In genomic region chr8:126656554-126657260, GRCm38 (mm10) we compare ENCODE assay signal across 17 mouse cellular contexts.
DNase-seq lines count a peak whose midpoint lies in the region; ATAC-seq and TF ChIP-seq lines count a peak whose summit lies in the region.
"Had no signal": no experiment of that assay in that cellular context is flagged by ENCODE, and none has a peak within 500 bp of the region (broad histone marks: within the 10 kb centered on the region; RNA-seq: fewer than 3 reads in every experiment).

No protein-coding gene starts in this region.

- H3K27me3 ChIP-seq in kidney, embryonic 16.5 days (ENCODE audit: insufficient read depth, low read length), result no peaks in the 10 kb centered on the region
- no peaks in the 10 kb centered on the region for H3K27me3 ChIP-seq in liver, adult 2 months (ENCODE audit: control insufficient read depth, insufficient read depth, low read length)
- H3K27me3 ChIP-seq in liver, embryonic 12.5 days (replicated peaks), result no peaks in the 10 kb centered on the region
- no peaks in the 10 kb centered on the region for H3K27me3 ChIP-seq in kidney, embryonic 15.5 days
- H3K27me3 ChIP-seq: embryonic facial prominence, embryonic 12.5 days; forebrain, embryonic 12.5 days; heart, embryonic 13.5 days had no signal

- H3K27ac ChIP-seq in kidney, embryonic 16.5 days (ENCODE audit: low read length), result no peak overlapping the region
- H3K27ac ChIP-seq in liver, adult 2 months (replicated peaks; ENCODE audit: insufficient read depth, low read depth, low read length), result peak overlapping the region; percentile 98
- H3K27ac ChIP-seq in liver, embryonic 12.5 days, result no peak overlapping the region
- peak overlapping the region; percentile 20; the same call in 1 of the 2 replicates for H3K27ac ChIP-seq in kidney, embryonic 15.5 days
- H3K27ac ChIP-seq: embryonic facial prominence, embryonic 12.5 days; heart, embryonic 13.5 days had no signal

- WGBS in kidney, embryonic 16.5 days, result 72% methylated on average over 10 of the region's 10 CpGs
- 22% methylated on average over 10 of the region's 10 CpGs for WGBS in liver, adult 2 months
- WGBS in liver, embryonic 12.5 days (ENCODE audit: insufficient replicate concordance), result 61% methylated on average over 10 of the region's 10 CpGs
- 68% methylated on average over 10 of the region's 10 CpGs for WGBS in kidney, embryonic 15.5 days

- H3K9me3 ChIP-seq in kidney, embryonic 16.5 days (ENCODE audit: low read length), result no peaks in the 10 kb centered on the region
- H3K9me3 ChIP-seq in liver, embryonic 12.5 days (replicated peaks), result no peaks in the 10 kb centered on the region
- H3K9me3 ChIP-seq in kidney, embryonic 15.5 days (replicated peaks), result no peaks in the 10 kb centered on the region
- H3K9me3 ChIP-seq: embryonic facial prominence, embryonic 12.5 days; forebrain, embryonic 12.5 days; heart, embryonic 13.5 days had no signal

- no peak overlapping the region for H3K4me3 ChIP-seq in kidney, embryonic 16.5 days (ENCODE audit: low read length)
- 0 out of 2 replicates have a peak overlapping the region, but pooled peaks have one; percentile 6 for H3K4me3 ChIP-seq in liver, adult 2 months (ENCODE audit: insufficient read depth, low read depth, low read length)
- H3K4me3 ChIP-seq in liver, embryonic 12.5 days, result no peak overlapping the region
- no peak overlapping the region for H3K4me3 ChIP-seq in kidney, embryonic 15.5 days (replicated peaks)
- H3K4me3 ChIP-seq: embryonic facial prominence, embryonic 12.5 days; forebrain, embryonic 12.5 days; heart, embryonic 13.5 days had no signal

- no peak overlapping the region for H3K4me2 ChIP-seq in kidney, embryonic 16.5 days (replicated peaks; ENCODE audit: low read depth, low read length)
- H3K4me2 ChIP-seq in liver, embryonic 12.5 days, result no peak overlapping the region
- H3K4me2 ChIP-seq in kidney, embryonic 15.5 days, result no peak overlapping the region
- H3K4me2 ChIP-seq: embryonic facial prominence, embryonic 12.5 days; forebrain, embryonic 12.5 days; heart, embryonic 13.5 days had no signal

- TF ChIP-seq CTCF in liver, adult 2 months (IDR thresholded peaks at IDR 0.05; ENCODE audit: low read depth, low read length), result no peak

- H3K79me2 ChIP-seq in liver, adult 2 months (ENCODE audit: control insufficient read depth, insufficient read depth, low read length), result no peaks in the 10 kb centered on the region

- DNase-seq in kidney, adult 11 months, result peak; percentile 69
- peak; percentile 99 for DNase-seq in liver, adult 2 months (ENCODE audit: extremely low read depth, low read depth, low spot score)
- DNase-seq in urinary bladder, adult 2 months (ENCODE audit: low spot score), result no peak
- DNase-seq in ovary, postnatal 36 days (ENCODE audit: low spot score), result no peak
- DNase-seq: cerebellum, adult 11 months; cerebellum, adult 8-10 months; cerebellum, postnatal 14 days; gastrocnemius, postnatal 10 days; heart, adult 18-20 months; heart, postnatal 36 days had no signal

- no peak overlapping the region for H3K9ac ChIP-seq in kidney, embryonic 16.5 days (replicated peaks; ENCODE audit: low read length)
- peak overlapping the region; percentile 63 for H3K9ac ChIP-seq in liver, adult 2 months (ENCODE audit: low read depth, low read length)
- no peak overlapping the region for H3K9ac ChIP-seq in liver, embryonic 12.5 days
- no peak overlapping the region for H3K9ac ChIP-seq in kidney, embryonic 15.5 days
- H3K9ac ChIP-seq: embryonic facial prominence, embryonic 12.5 days; forebrain, embryonic 12.5 days; heart, embryonic 13.5 days had no signal

- peaks cover 43% of the 10 kb centered on the region for H3K4me1 ChIP-seq in kidney, embryonic 16.5 days (ENCODE audit: insufficient read depth, low read length)
- H3K4me1 ChIP-seq in liver, adult 2 months (ENCODE audit: control insufficient read depth, insufficient read depth, low read length), result peaks cover 24% of the 10 kb centered on the region
- peaks cover 17% of the 10 kb centered on the region for H3K4me1 ChIP-seq in liver, embryonic 12.5 days
- peaks cover 51% of the 10 kb centered on the region for H3K4me1 ChIP-seq in kidney, embryonic 15.5 days

- H3K36me3 ChIP-seq in kidney, embryonic 16.5 days (ENCODE audit: insufficient read depth, low read length), result no peaks in the 10 kb centered on the region
- no peaks in the 10 kb centered on the region for H3K36me3 ChIP-seq in liver, adult 2 months (ENCODE audit: control insufficient read depth, insufficient read depth, low read length)
- no peaks in the 10 kb centered on the region for H3K36me3 ChIP-seq in liver, embryonic 12.5 days
- H3K36me3 ChIP-seq in kidney, embryonic 15.5 days, result no peaks in the 10 kb centered on the region
- H3K36me3 ChIP-seq: embryonic facial prominence, embryonic 12.5 days; forebrain, embryonic 12.5 days; heart, embryonic 13.5 days had no signal

- no peak for ATAC-seq in kidney, embryonic 16.5 days (ENCODE audit: low FRiP score, low TSS enrichment)
- ATAC-seq in liver, embryonic 12.5 days, result no peak
- no peak for ATAC-seq in kidney, embryonic 15.5 days (replicated peaks; ENCODE audit: low FRiP score)
- ATAC-seq: forebrain, embryonic 16.5 days had no signal

- no peak for TF ChIP-seq POLR2A in liver, adult 2 months (IDR thresholded peaks at IDR 0.05; ENCODE audit: extremely low read depth, insufficient read depth, low read length)

Comparison
In these comparisons a context has a peak if more than half of its experiments do, and no peak if none do; other contexts are left out.
1. H3K27ac ChIP-seq: peak in liver, adult 2 months (single experiment) and kidney, embryonic 15.5 days (single experiment); none in kidney, embryonic 16.5 days (single experiment) and liver, embryonic 12.5 days (single experiment).
2. DNase-seq: peak in kidney, adult 11 months (single experiment) and liver, adult 2 months (single experiment); none in urinary bladder, adult 2 months (single experiment) and ovary, postnatal 36 days (single experiment).